Mouse (Mus musculus) kidney, adult 2 months (tissue): ENCODE measurements at regions not wholly inside any gene's neighbourhood (a gene's known extent, or its start where the extent isn't known, plus 50 kb on each side); places are given as distances from the start of the nearest gene placed in this dataset.
"Not testable (repeated sequence)": the region's sequence is repeated elsewhere in the genome, so short reads cannot be mapped to it uniquely, and the experiment has no call there.

ENCODE experiments used
- DNase-seq: peaks from one replicate; pipeline ENCODE4 v3.0.0; 2021
- H3K27ac ChIP-seq: fragments of 200-500 bp; 2 replicates; pipeline ENCODE4 v1.5.1; 2012; ENCODE audit warnings: low read depth, low read length, control low read depth, inconsistent platforms; ENCODE audit not compliant: insufficient read depth
- H3K27me3 ChIP-seq: fragments of 200-500 bp; replicated peaks from 2 replicates; pipeline ENCODE4 v1.6.1; 2012; ENCODE audit warnings: mild to moderate bottlenecking, moderate library complexity, low read length, inconsistent platforms; ENCODE audit not compliant: control insufficient read depth, insufficient read depth
- H3K36me3 ChIP-seq: fragments of 200-500 bp; 2 replicates; pipeline ENCODE4 v1.6.1; 2012; ENCODE audit warnings: mild to moderate bottlenecking, moderate library complexity, low read length, inconsistent platforms; ENCODE audit not compliant: control insufficient read depth, insufficient read depth
- H3K4me1 ChIP-seq: fragments of 200-500 bp; 2 replicates; pipeline ENCODE4 v1.6.1; 2011; ENCODE audit warnings: low read length; ENCODE audit not compliant: control insufficient read depth, insufficient read depth
- H3K4me3 ChIP-seq: fragments of 200-500 bp; 2 replicates; pipeline ENCODE4 v1.5.1; 2011; ENCODE audit warnings: mild to moderate bottlenecking, low read depth, low read length, control low read depth; ENCODE audit not compliant: insufficient read depth
- CTCF ChIP-seq: fragments of 200-500 bp; conservative IDR thresholded peaks from 2 replicates; pipeline ENCODE4 v1.5.1; 2011; ENCODE audit warnings: low read depth, mild to moderate bottlenecking, control low read depth, low read length, moderate library complexity, mixed read lengths; ENCODE audit not compliant: insufficient read depth, insufficient read length
- POLR2A ChIP-seq: fragments of 200-500 bp; IDR thresholded peaks from one replicate; pipeline ENCODE4 v1.6.1; 2011; ENCODE audit warnings: low read depth, low read length, control low read depth
- WGBS: fragments of 180-500 bp; shearing (Covaris S2); methylation state at CpG from one replicate; pipeline ENCODE4 v1.1.7; 2018; 5-methylcytosine and 5-hydroxymethylcytosine counted together

DNA sequence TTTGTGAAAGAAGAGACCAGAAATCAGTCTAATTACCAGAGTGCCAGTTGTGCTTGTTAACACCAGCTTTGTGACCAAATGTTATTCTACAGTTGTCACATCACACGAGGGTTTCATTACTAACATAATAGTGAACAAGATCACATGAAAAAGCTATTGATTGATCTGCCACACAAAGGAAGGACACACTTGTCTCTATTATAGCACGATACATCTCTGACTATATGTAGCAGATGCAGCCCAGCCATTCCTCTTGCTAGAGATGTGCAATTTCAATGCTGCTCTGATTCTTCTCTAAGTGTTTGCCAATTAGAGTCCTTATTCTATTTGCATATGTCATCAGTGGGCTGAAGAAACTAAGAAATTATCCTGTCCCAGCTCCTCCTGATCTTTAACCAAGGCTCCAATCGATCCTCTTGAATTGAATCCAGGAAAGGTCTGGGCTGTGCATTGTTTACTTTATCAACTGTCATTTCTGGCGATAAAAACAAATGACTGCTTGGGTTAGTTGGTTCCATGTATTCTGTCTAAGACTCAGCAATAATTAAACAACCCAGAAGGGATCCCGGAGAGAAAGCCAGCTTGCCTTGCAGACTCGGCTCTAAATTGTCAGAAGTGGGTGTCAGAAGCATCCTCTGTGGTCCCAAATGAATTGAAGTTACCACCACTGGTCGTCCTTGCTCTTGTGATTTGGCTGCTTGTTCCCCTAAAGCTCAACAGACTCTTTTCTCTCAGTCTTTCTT, 551.7 kb upstream of the Ptbp2 start:
- H3K4me1 ChIP-seq = no peaks in the 10 kb centered on the region
- no peaks in the 10 kb centered on the region for H3K27me3 ChIP-seq
- WGBS = 58% methylated on average over 7 of the region's 7 CpGs
- no peaks in the 10 kb centered on the region for H3K36me3 ChIP-seq
- no peak overlapping the region for H3K4me3 ChIP-seq
- TF ChIP-seq CTCF = no peak
- H3K27ac ChIP-seq = no peak overlapping the region
- no peak for DNase-seq

GRCm38 (mm10) chr3:120307042-120307441, 522.8 kb upstream of the Ptbp2 start:
- H3K4me1 ChIP-seq, H3K36me3 ChIP-seq, H3K27ac ChIP-seq, H3K4me3 ChIP-seq, DNase-seq, H3K27me3 ChIP-seq: not testable (repeated sequence)
- 94% methylated on average over 3 of the region's 3 CpGs for WGBS

GRCm38 (mm10) chr3:120305608-120306007, 521.3 kb upstream of the Ptbp2 start:
- no peak for DNase-seq
- TF ChIP-seq POLR2A (no peak), CTCF (no peak)
- Histone ChIP-seq H3K27me3 (no peaks in the 10 kb centered on the region), H3K36me3 (no peaks in the 10 kb centered on the region), H3K4me3 (no peak overlapping the region), H3K27ac (no peak overlapping the region), H3K4me1 (no peaks in the 10 kb centered on the region)
- WGBS = 83% methylated on average over 8 of the region's 8 CpGs
